Mouse (Mus musculus) midbrain, embryonic 16.5 days (tissue): ENCODE results near the gene Smpdl3b. TPM values are rescaled to one million over a fixed set of nuclear protein-coding genes. Genes with fewer than 3 reads are reported as not detected.
"Not testable (repeated sequence)": the region's sequence is repeated elsewhere in the genome, so short reads cannot be mapped to it uniquely, and the experiment has no call there.

Experiments
- ATAC-seq: fragments of 200-750 bp; cut with Nextera tagmentation; 2 replicates; pipeline ENCODE4 v1.8.0; 2017; ENCODE audit warnings: moderate TSS enrichment
- H3K27ac ChIP-seq: fragments of 300-500 bp; sonication (generic); 2 replicates; pipeline ENCODE4 v1.5.1; 2014; ENCODE audit warnings: mild to moderate bottlenecking, low read length, mixed read lengths
- H3K27me3 ChIP-seq: fragments of 300-500 bp; sonication (generic); 2 replicates; pipeline ENCODE4 v1.6.1; 2014; ENCODE audit warnings: low read depth, low read length, mixed read lengths; ENCODE audit not compliant: control insufficient read depth, insufficient read depth
- H3K36me3 ChIP-seq: fragments of 300-500 bp; sonication (generic); 2 replicates; pipeline ENCODE4 v1.6.1; 2014; ENCODE audit warnings: mild to moderate bottlenecking, low read length, moderate library complexity, mixed read lengths; ENCODE audit not compliant: control insufficient read depth, insufficient read depth
- H3K4me1 ChIP-seq: fragments of 300-500 bp; sonication (generic); 2 replicates; pipeline ENCODE4 v1.6.1; 2014; ENCODE audit warnings: mild to moderate bottlenecking, low read length, mixed read lengths; ENCODE audit not compliant: control insufficient read depth, insufficient read depth
- H3K4me2 ChIP-seq: fragments of 300-500 bp; sonication (generic); 2 replicates; pipeline ENCODE4 v1.6.1; 2014; ENCODE audit warnings: mild to moderate bottlenecking, low read length, mixed read lengths
- H3K4me3 ChIP-seq: fragments of 300-500 bp; sonication (generic); 2 replicates; pipeline ENCODE4 v1.5.1; 2014; ENCODE audit warnings: low read depth, mild to moderate bottlenecking, low read length, moderate library complexity, mixed read lengths
- H3K9ac ChIP-seq: fragments of 300-500 bp; sonication (generic); 2 replicates; pipeline ENCODE4 v1.6.1; 2014; ENCODE audit warnings: low read depth, low read length, mixed read lengths
- H3K9me3 ChIP-seq: fragments of 300-500 bp; sonication (generic); replicated peaks from 2 replicates; pipeline ENCODE4 v1.6.1; 2014; ENCODE audit warnings: mild to moderate bottlenecking, low read length, mixed read lengths; ENCODE audit not compliant: control insufficient read depth, poor library complexity, severe bottlenecking
- WGBS: fragments of 180-500 bp; shearing (Covaris S2); extraction: QIAGEN DNeasy Blood & Tissue Kit; methylation state at CpG from one replicate; pipeline ENCODE4 v1.1.7; 2014; 5-methylcytosine and 5-hydroxymethylcytosine counted together
- polyA plus RNA-seq: library from polyadenylated mRNA; unstranded; fragments of >200 nt; fragmentation: Nextera tagmentation; extraction: Ambion mirVana; gene quantifications from 2 replicates; pipeline ENCODE4 v1.2.1, GENCODE M21; 2015

Gene Smpdl3b
- polyA plus RNA-seq, 1 experiment from 2014 or later, result 0.62 TPM

DNA sequence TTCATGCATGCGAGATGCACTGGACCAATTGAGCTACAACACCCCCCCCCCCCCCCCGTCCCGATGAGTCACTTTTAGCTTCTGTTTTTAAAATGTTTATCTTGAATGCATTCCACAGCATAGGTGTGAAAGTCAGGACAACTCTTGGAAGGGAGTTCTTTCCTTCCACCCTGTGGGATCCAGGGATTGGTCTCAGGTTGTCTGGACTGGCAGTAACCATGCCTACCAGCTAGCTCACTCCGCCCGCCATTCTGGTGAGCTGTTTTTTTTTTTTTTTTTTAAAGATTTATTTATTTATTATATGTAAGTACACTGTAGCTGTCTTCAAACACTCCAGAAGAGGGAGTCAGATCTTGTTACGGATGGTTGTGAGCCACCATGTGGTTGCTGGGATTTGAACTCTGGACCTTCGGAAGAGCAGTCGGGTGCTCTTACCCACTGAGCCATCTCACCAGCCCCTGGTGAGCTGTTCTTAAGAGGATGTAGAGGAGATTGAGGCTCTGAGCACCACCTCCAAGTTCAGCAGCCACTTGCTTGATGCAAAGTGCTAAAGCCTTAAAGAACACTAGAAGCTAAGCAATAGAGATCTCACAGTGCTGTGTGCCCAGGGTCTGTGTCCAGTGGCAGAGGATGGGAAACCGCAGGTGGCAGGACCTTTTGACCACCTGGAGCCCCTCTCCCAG lies 36.4 kb upstream of the Smpdl3b start:
- H3K27me3 ChIP-seq, H3K27ac ChIP-seq, H3K4me1 ChIP-seq, H3K9ac ChIP-seq, H3K4me2 ChIP-seq, ATAC-seq, H3K4me3 ChIP-seq, H3K36me3 ChIP-seq, H3K9me3 ChIP-seq: not testable (repeated sequence)
- 93% methylated on average over 8 of the region's 9 CpGs for WGBS

DNA sequence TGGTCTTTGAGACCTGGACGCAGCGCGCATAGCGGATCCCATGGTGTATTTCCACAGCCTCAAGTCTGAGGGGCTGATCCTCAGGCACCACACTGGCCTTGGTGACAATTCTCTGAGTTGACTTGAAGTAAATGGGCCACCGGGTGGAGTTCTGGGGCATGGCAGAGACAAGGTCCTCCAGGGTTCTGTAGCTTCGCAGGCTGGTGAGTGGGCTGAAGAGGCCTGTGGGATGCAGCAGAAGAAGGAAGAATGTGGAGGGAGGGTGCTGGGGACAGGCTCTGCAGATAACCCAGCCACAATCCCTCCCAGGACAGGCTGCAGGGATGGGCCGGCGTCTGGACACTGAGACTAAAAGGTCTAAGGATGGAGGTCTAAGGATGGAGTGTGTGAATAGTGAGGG lies 32.7 kb upstream of the Smpdl3b start:
- Histone ChIP-seq H3K4me3 (no peak overlapping the region), H3K4me1 (no peaks in the 10 kb centered on the region), H3K27me3 (no peaks in the 10 kb centered on the region), H3K4me2 (no peak overlapping the region), H3K9me3 (no peaks in the 10 kb centered on the region), H3K9ac (no peak overlapping the region), H3K36me3 (no peaks in the 10 kb centered on the region), H3K27ac (no peak overlapping the region)
- no peak for ATAC-seq
- 85% methylated on average over 8 of the region's 8 CpGs for WGBS

DNA sequence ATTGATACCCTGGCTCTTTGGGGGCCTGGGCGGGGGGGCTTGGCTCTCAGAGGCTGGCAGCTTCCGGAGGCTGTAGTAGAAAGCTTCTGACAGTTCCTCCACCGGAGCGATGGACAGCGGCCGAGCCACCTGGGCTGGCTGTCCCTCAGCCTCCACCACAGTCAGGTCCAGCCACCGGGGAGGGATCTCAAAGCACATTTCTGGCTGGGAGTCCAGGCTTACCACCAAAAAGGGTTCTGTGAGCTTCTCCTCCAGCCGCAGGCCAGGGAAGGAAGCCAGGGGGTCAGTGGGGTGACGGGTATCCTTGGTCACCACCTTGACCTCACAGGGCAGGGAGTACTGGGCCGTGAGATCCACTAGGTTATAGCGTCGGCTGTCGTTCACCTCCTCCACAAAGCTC lies 28.2 kb upstream of the Smpdl3b start:
- ATAC-seq, result no peak
- WGBS, result 92% methylated on average over 13 of the region's 13 CpGs

DNA sequence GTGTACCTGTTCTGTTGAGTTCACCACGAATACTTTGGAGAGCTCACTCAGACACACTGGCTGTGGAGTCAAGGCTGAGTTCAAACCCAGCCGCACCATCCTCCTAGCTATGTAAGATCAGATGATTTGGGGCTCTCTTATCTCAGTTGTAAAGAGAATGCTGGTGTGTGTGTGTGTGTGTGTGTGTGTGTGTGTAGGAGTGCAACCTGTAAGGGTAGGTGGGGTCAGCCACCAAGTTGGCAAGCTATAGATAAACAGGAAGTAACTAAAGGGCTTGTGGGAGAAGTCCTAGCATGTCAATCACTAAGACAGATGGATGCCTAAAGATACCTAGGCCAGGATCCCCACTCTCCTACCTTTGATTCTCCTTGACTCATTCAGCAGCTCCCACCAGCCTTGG lies 26.7 kb upstream of the Smpdl3b start:
- Histone ChIP-seq H3K9me3 (no peaks in the 10 kb centered on the region), H3K9ac (no peak overlapping the region), H3K4me2 (no peak overlapping the region), H3K27ac (no peak overlapping the region), H3K4me1 (no peaks in the 10 kb centered on the region), H3K27me3 (no peaks in the 10 kb centered on the region), H3K36me3 (no peaks in the 10 kb centered on the region), H3K4me3 (no peak overlapping the region)
- 87% methylated on average over 2 of the region's 2 CpGs for WGBS
- no peak for ATAC-seq

More for the DNA sequence above, 28.2 kb upstream of the Smpdl3b start:
- Histone ChIP-seq H3K4me2 (no peak overlapping the region), H3K9ac (no peak overlapping the region), H3K4me1 (no peaks in the 10 kb centered on the region), H3K27me3 (no peaks in the 10 kb centered on the region), H3K4me3 (no peak overlapping the region), H3K36me3 (no peaks in the 10 kb centered on the region), H3K9me3 (no peaks in the 10 kb centered on the region), H3K27ac (no peak overlapping the region)

DNA sequence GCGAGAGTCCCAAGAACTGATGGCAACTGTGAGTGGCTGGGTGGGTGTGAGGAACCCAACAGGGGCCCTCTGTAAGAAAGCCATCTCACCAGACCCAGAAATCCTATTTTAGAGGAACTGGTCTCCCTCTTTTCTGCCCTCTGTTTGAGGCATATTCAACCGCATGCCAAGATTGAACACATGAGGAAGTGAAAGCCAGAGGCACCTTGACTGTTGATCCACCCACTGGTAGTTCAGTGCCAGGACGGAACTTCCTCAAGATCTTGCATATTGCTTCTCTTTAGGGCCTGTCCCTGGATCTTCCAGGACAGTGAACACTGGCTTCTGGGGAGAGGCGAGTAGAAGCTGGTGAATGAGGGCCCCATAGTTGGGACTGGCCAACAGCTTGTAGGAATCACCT lies 23.2 kb upstream of the Smpdl3b start:
- WGBS, result 94% methylated on average over 4 of the region's 4 CpGs
- no peaks in the 10 kb centered on the region for H3K27me3 ChIP-seq
- H3K4me1 ChIP-seq, result no peaks in the 10 kb centered on the region
- ATAC-seq, result no peak
- no peak overlapping the region for H3K4me3 ChIP-seq
- H3K9me3 ChIP-seq, result no peaks in the 10 kb centered on the region
- H3K9ac ChIP-seq, result no peak overlapping the region
- H3K4me2 ChIP-seq, result no peak overlapping the region
- H3K27ac ChIP-seq, result no peak overlapping the region
- H3K36me3 ChIP-seq, result peaks cover 9% of the 10 kb centered on the region; the same call in 1 of the 2 replicates

DNA sequence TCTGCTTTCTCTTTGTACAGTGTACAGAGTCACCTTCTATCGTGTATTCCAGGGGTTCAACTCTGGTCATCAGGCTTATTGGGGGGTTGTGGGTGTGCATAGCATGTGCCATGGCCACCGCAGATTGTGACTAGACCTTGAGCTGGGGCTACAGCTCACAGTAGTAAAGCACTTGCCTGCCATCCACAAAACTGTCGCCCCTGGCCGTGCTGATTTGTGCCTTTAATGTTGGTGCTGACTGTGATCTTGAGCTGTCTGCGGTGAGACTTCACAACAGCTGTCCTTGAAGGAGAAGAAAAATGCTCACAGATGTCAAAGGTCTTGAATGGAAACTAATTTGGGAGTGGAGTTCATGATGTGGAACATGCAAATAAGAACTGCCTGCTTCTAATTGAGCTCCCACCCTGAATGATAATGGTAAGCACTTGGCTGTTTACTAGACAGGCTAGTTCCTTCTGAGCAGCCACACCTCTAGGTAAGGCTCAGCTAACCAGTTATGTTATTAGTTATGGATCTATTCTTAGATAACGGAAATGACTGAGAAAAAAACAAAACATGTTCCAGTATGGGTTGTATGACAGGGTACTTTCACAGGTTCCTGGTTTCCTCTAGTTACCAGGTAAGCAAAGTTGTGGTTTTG lies 21.6 kb upstream of the Smpdl3b start:
- WGBS, result 95% methylated on average over 6 of the region's 6 CpGs
- H3K36me3 ChIP-seq, result peaks cover 18% of the 10 kb centered on the region
- H3K27ac ChIP-seq, result no peak overlapping the region

DNA sequence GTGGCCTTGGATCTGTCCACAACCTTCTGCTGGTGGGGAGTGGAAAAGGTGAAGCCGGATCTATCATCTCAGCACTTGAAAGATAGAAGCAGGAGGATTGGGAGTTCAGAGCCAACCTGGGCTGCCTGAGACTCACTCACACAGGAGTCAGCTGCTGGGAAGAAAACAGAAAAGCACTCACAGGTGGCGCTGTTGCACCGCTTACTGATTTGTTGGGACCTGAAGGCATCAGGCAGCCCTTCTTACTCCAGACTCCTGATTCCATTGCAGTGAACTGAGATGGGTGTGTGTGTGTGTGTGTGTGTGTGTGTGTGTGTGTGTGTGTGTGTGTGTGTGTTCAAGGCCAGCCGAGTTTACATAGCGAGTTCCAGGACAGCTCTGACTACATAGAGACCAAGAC lies 19.7 kb upstream of the Smpdl3b start:
- no peaks in the 10 kb centered on the region for H3K4me1 ChIP-seq
- no peak overlapping the region for H3K27ac ChIP-seq
- H3K4me3 ChIP-seq, result no peak overlapping the region
- H3K4me2 ChIP-seq, result no peak overlapping the region
- ATAC-seq, result no peak
- peaks cover 19% of the 10 kb centered on the region for H3K36me3 ChIP-seq
- no peaks in the 10 kb centered on the region for H3K27me3 ChIP-seq
- 88% methylated on average over 5 of the region's 5 CpGs for WGBS
- H3K9ac ChIP-seq, result no peak overlapping the region
- H3K9me3 ChIP-seq, result no peaks in the 10 kb centered on the region

More for the DNA sequence above, 21.6 kb upstream of the Smpdl3b start:
- Histone ChIP-seq H3K4me3 (no peak overlapping the region), H3K9me3 (no peaks in the 10 kb centered on the region), H3K4me2 (no peak overlapping the region), H3K4me1 (no peaks in the 10 kb centered on the region), H3K9ac (no peak overlapping the region), H3K27me3 (no peaks in the 10 kb centered on the region)
- no peak for ATAC-seq

DNA sequence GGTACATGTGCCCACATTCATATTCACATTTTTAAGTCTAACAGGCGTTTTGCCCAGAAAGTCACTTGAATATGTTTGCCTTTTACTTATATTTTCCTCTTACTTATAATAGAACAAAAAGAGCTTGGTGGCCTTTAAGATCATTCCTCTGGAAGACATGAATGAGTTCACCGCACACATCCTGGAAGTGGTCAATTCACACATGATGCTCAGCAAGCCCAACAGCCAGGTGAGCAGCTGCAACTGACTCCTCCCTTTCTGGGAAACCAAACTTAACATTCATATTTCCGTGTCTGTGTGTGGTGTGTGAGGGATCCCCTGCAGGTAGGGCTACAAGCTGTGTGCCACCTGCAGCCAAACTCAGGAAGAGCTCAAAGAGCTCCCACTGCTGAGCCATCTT lies 17.9 kb upstream of the Smpdl3b start:
- Histone ChIP-seq H3K9ac (no peak overlapping the region), H3K4me3 (no peak overlapping the region), H3K27ac (no peak overlapping the region), H3K27me3 (no peaks in the 10 kb centered on the region), H3K36me3 (peaks cover 19% of the 10 kb centered on the region), H3K9me3 (no peaks in the 10 kb centered on the region), H3K4me2 (no peak overlapping the region), H3K4me1 (no peaks in the 10 kb centered on the region)
- no peak for ATAC-seq
- WGBS, result 91% methylated on average over 3 of the region's 3 CpGs

DNA sequence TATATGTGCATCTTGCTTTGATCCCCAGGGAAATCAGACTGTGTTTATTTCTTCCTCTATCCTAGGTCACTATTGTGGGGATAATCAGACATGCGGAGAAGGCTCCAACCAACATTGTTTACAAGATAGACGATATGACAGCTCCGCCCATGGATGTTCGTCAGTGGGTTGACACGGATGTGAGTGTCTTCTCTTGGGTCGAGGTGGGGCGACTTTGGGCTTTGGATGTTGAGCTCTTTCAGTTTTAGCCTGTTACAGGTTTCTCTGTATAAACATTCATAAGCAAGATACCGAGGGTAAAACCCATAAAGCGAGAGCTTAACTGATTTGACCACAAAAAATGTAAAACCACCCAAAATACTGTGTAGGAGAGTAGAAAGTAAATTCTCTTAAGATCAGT lies 14.7 kb upstream of the Smpdl3b start:
- 93% methylated on average over 9 of the region's 9 CpGs for WGBS
- no peak overlapping the region for H3K4me2 ChIP-seq
- no peak overlapping the region for H3K27ac ChIP-seq
- H3K9me3 ChIP-seq, result no peaks in the 10 kb centered on the region
- no peaks in the 10 kb centered on the region for H3K27me3 ChIP-seq
- H3K4me3 ChIP-seq, result no peak overlapping the region
- peaks cover 8% of the 10 kb centered on the region for H3K4me1 ChIP-seq
- peaks cover 17% of the 10 kb centered on the region for H3K36me3 ChIP-seq
- ATAC-seq, result no peak
- H3K9ac ChIP-seq, result no peak overlapping the region
